Mouse (Mus musculus) lung, adult 2 months (tissue): Measurements from ENCODE around the gene Sppl2b. TPM values are rescaled to one million over a fixed set of nuclear protein-coding genes. Genes with fewer than 3 reads are reported as not detected.

Experiments
- DNase-seq: peaks from one replicate; pipeline ENCODE4 v3.0.0; 2022
- H3K4me1 ChIP-seq: fragments of 200-500 bp; 2 replicates; pipeline ENCODE4 v1.6.1; 2011; ENCODE audit warnings: low read length; ENCODE audit not compliant: control insufficient read depth, insufficient read depth
- H3K4me3 ChIP-seq: fragments of 200-500 bp; replicated peaks from 2 replicates; pipeline ENCODE3; 2011; ENCODE audit warnings: low read depth, mild to moderate bottlenecking, control low read depth, low read length; ENCODE audit errors: extremely low read depth
- CTCF ChIP-seq: fragments of 200-500 bp; IDR thresholded peaks from 2 replicates; pipeline ENCODE4 v1.5.1; 2011; ENCODE audit warnings: mild to moderate bottlenecking, low read length, control low read depth; ENCODE audit not compliant: insufficient read depth
- POLR2A ChIP-seq: fragments of 200-500 bp; IDR thresholded peaks from 2 replicates; pipeline ENCODE4 v1.6.1; 2011; ENCODE audit warnings: low read depth, mild to moderate bottlenecking, control low read depth, low read length, borderline replicate concordance; ENCODE audit errors: extremely low read depth
- WGBS: fragments of 180-500 bp; shearing (Covaris S2); methylation state at CpG from one replicate; pipeline ENCODE4 v1.1.7; 2018; 5-methylcytosine and 5-hydroxymethylcytosine counted together
- polyA plus RNA-seq: library from polyadenylated mRNA; depleted of rRNA; stranded (reverse); fragments of >200 nt; gene quantifications from 2 replicates; pipeline ENCODE4 v1.2.3, GENCODE M21; 2012

The Sppl2b gene
- polyA plus RNA-seq, 1 experiment = 93.9 TPM

GRCm38 (mm10) chr10:80843931-80844547 is 11.0 kb upstream of the Sppl2b start, which contains the start of gene Lingo3:
Gene Lingo3, minus strand, starts transcription at chr10:80844039.
- 5% methylated on average over 46 of the region's 51 CpGs for WGBS
- Histone ChIP-seq H3K4me3 (no peak within 1 kb of the TSS), H3K4me1 (no peaks in the 10 kb centered on the region)
- TF ChIP-seq CTCF (no peak), POLR2A (no peak)
- DNase-seq = no peak

GRCm38 (mm10) chr10:80845055-80845693 is 9.9 kb upstream of the Sppl2b start:
- no peaks in the 10 kb centered on the region for H3K4me1 ChIP-seq
- DNase-seq = no peak
- WGBS = 56% methylated on average over 8 of the region's 8 CpGs

GRCm38 (mm10) chr10:80845732-80846131 is 9.3 kb upstream of the Sppl2b start:
- no peaks in the 10 kb centered on the region for H3K4me1 ChIP-seq
- WGBS = 58% methylated on average over 11 of the region's 12 CpGs
- DNase-seq = no peak
- no peak for TF ChIP-seq CTCF
- no peak overlapping the region for H3K4me3 ChIP-seq

More at GRCm38 (mm10) chr10:80845055-80845693, 9.9 kb upstream of the Sppl2b start:
- no peak for TF ChIP-seq POLR2A
- no peak for TF ChIP-seq CTCF
- no peak overlapping the region for H3K4me3 ChIP-seq

GRCm38 (mm10) chr10:80848571-80848970 is 6.5 kb upstream of the Sppl2b start:
- Histone ChIP-seq H3K4me3 (no peak overlapping the region), H3K4me1 (no peaks in the 10 kb centered on the region)
- no peak for TF ChIP-seq POLR2A
- TF ChIP-seq CTCF = no peak
- 9% methylated on average over 10 of the region's 10 CpGs for WGBS
- peak; percentile 49 for DNase-seq

- TF ChIP-seq CTCF (no peak), POLR2A (no peak)
- H3K4me3 ChIP-seq = peak overlapping the region; percentile 86
- H3K4me1 ChIP-seq = peaks cover 5% of the 10 kb centered on the region
- WGBS = 14% methylated on average over 11 of the region's 11 CpGs
- DNase-seq = no peak
Measured at GRCm38 (mm10) chr10:80855749-80856073, 636 bp downstream of the Sppl2b start.

- no peak for DNase-seq
- 40% methylated on average over 3 of the region's 3 CpGs for WGBS
- H3K4me1 ChIP-seq = peaks cover 5% of the 10 kb centered on the region
- no peak for TF ChIP-seq POLR2A
- no peak for TF ChIP-seq CTCF
- no peak overlapping the region for H3K4me3 ChIP-seq
Measured at GRCm38 (mm10) chr10:80856267-80856666, 1.2 kb downstream of the Sppl2b start.

- Histone ChIP-seq H3K4me3 (no peak overlapping the region), H3K4me1 (peaks cover 5% of the 10 kb centered on the region)
- WGBS = 75% methylated on average over 5 of the region's 5 CpGs
- TF ChIP-seq POLR2A = no peak
- TF ChIP-seq CTCF = no peak
- DNase-seq = no peak
Measured at GRCm38 (mm10) chr10:80856908-80857307, 1.8 kb downstream of the Sppl2b start.

GRCm38 (mm10) chr10:80857386-80857785 is 2.3 kb downstream of the Sppl2b start:
- TF ChIP-seq POLR2A (no peak), CTCF (no peak)
- H3K4me1 ChIP-seq = peaks cover 5% of the 10 kb centered on the region
- no peak overlapping the region for H3K4me3 ChIP-seq
- no peak for DNase-seq
- 65% methylated on average over 8 of the region's 8 CpGs for WGBS

GRCm38 (mm10) chr10:80857848-80858247 is 2.8 kb downstream of the Sppl2b start:
- peaks cover 5% of the 10 kb centered on the region for H3K4me1 ChIP-seq
- 69% methylated on average over 3 of the region's 3 CpGs for WGBS
- no peak for DNase-seq
- TF ChIP-seq POLR2A (no peak), CTCF (no peak)
- no peak overlapping the region for H3K4me3 ChIP-seq

GRCm38 (mm10) chr10:80858350-80858935 is 3.4 kb downstream of the Sppl2b start:
- DNase-seq = no peak
- Histone ChIP-seq H3K4me3 (no peak overlapping the region), H3K4me1 (peaks cover 5% of the 10 kb centered on the region)
- WGBS = 64% methylated on average over 7 of the region's 7 CpGs
- no peak for TF ChIP-seq CTCF
- no peak for TF ChIP-seq POLR2A
